Mouse (Mus musculus): ENCODE measurements around the gene Tlcd2. TPM values are rescaled to one million over a fixed set of nuclear protein-coding genes. Genes with fewer than 3 reads are reported as not detected.
A peak's percentile ranks its signal among the peaks of the same experiment; 100 is the strongest.

Gene Tlcd2
- 10 to 100 TPM in 1 of 2 experiments, 1 to 10 TPM in 1; 5.6 to 16.0 TPM for polyA plus RNA-seq (2017; shearing (Covaris generic))

GRCm38 (mm10) chr11:75460844-75461742 lies at the start of gene Tlcd2:
Tlcd2 (plus strand) TSS chr11:75461715.
- peak; percentile 84 for ATAC-seq

GRCm38 (mm10) chr11:75415096-75415495 lies 46.4 kb upstream of the Tlcd2 start:
- peak; percentile 14 for ATAC-seq

- ATAC-seq, result no peak
These were observed 45.5 kb upstream of the Tlcd2 start for GRCm38 (mm10) chr11:75415994-75416393.

GRCm38 (mm10) chr11:75420037-75420436 lies 41.5 kb upstream of the Tlcd2 start:
- no peak for ATAC-seq

GRCm38 (mm10) chr11:75420810-75421374 lies 40.6 kb upstream of the Tlcd2 start:
- ATAC-seq, result no peak

- ATAC-seq, result no peak
These were observed 40.0 kb upstream of the Tlcd2 start for GRCm38 (mm10) chr11:75421375-75422012.

- ATAC-seq, result no peak
These were observed 39.3 kb upstream of the Tlcd2 start, which contains the start of gene Serpinf1 for GRCm38 (mm10) chr11:75422013-75422792. Serpinf1 (minus strand) TSS chr11:75422701.

GRCm38 (mm10) chr11:75423091-75423490 lies 38.4 kb upstream of the Tlcd2 start:
- no peak for ATAC-seq

- no peak for ATAC-seq
These were observed 37.5 kb upstream of the Tlcd2 start for GRCm38 (mm10) chr11:75424033-75424432.

GRCm38 (mm10) chr11:75424459-75424858 lies 37.1 kb upstream of the Tlcd2 start:
- no peak for ATAC-seq

- peak; percentile 72 for ATAC-seq
These were observed 32.4 kb upstream of the Tlcd2 start for GRCm38 (mm10) chr11:75429019-75429705.

GRCm38 (mm10) chr11:75431307-75431706 lies 30.2 kb upstream of the Tlcd2 start:
- ATAC-seq, result no peak

- no peak for ATAC-seq
These were observed 27.4 kb upstream of the Tlcd2 start for GRCm38 (mm10) chr11:75434138-75434537.

GRCm38 (mm10) chr11:75438194-75438593 lies 23.3 kb upstream of the Tlcd2 start:
- ATAC-seq, result no peak

- ATAC-seq, result no peak
These were observed 22.7 kb upstream of the Tlcd2 start for GRCm38 (mm10) chr11:75438804-75439203.

GRCm38 (mm10) chr11:75439363-75439762 lies 22.2 kb upstream of the Tlcd2 start, which contains the start of gene Serpinf2:
Serpinf2 (minus strand) TSS chr11:75439591.
- ATAC-seq, result no peak

- ATAC-seq, result no peak
These were observed 21.6 kb upstream of the Tlcd2 start for GRCm38 (mm10) chr11:75439951-75440350.

- ATAC-seq, result no peak
These were observed 20.5 kb upstream of the Tlcd2 start for GRCm38 (mm10) chr11:75441034-75441433.

- ATAC-seq, result no peak
These were observed 19.9 kb upstream of the Tlcd2 start for GRCm38 (mm10) chr11:75441601-75442000.

GRCm38 (mm10) chr11:75443711-75444110 lies 17.8 kb upstream of the Tlcd2 start:
- no peak for ATAC-seq

GRCm38 (mm10) chr11:75448575-75448974 lies 12.9 kb upstream of the Tlcd2 start:
- no peak for ATAC-seq

- ATAC-seq, result no peak
These were observed 11.8 kb upstream of the Tlcd2 start for GRCm38 (mm10) chr11:75449695-75450094.

Data from activated CD4-positive, CD25-positive, alpha-beta regulatory T cell, adult 4 months (primary cell).